Mouse (Mus musculus): ENCODE data around the gene Cd4.
A peak's percentile ranks its signal among the peaks of the same experiment; 100 is the strongest.

- TF ChIP-seq CTCF (IDR thresholded peaks at IDR 0.05; ENCODE audit: extremely low read depth, insufficient read length, insufficient replicate concordance, low read depth, low read length) (no peak), POLR2A (IDR thresholded peaks at IDR 0.05; ENCODE audit: low read depth, low read length) (peak; percentile 27; the same call in 1 of the 2 replicates)
Measured at GRCm38 (mm10) chr6:124919695-124920317, 31.8 kb upstream of the Cd4 start, which contains the start of gene Ptms.

Measured in small intestine, adult 2 months (tissue).